Mouse (Mus musculus) thymus, adult 2 months (tissue): ENCODE results near the gene Rrp7a.

Source experiments
- CTCF ChIP-seq: fragments of 200-500 bp; IDR thresholded peaks from 2 replicates; pipeline ENCODE4 v1.5.1; 2012; ENCODE audit warnings: mild to moderate bottlenecking, control low read depth, low read length, moderate library complexity, borderline replicate concordance; ENCODE audit not compliant: control insufficient read depth, poor library complexity, insufficient read depth; ENCODE audit errors: extremely low read depth
- POLR2A ChIP-seq: fragments of 200-500 bp; IDR thresholded peaks from 2 replicates; pipeline ENCODE4 v1.6.1; 2012; ENCODE audit warnings: mild to moderate bottlenecking, low read length, control low read depth, moderate library complexity; ENCODE audit not compliant: control insufficient read depth, poor library complexity, insufficient read depth; ENCODE audit errors: extremely low read depth

- TF ChIP-seq POLR2A (no peak), CTCF (0 out of 2 replicates have a peak, but pooled peaks have one; percentile 34)
Observed at GRCm38 (mm10) chr15:83100332-83100662, 22.3 kb downstream of the Rrp7a start.
